Mouse (Mus musculus): Measurements from ENCODE around the gene Aspscr1.

DNA sequence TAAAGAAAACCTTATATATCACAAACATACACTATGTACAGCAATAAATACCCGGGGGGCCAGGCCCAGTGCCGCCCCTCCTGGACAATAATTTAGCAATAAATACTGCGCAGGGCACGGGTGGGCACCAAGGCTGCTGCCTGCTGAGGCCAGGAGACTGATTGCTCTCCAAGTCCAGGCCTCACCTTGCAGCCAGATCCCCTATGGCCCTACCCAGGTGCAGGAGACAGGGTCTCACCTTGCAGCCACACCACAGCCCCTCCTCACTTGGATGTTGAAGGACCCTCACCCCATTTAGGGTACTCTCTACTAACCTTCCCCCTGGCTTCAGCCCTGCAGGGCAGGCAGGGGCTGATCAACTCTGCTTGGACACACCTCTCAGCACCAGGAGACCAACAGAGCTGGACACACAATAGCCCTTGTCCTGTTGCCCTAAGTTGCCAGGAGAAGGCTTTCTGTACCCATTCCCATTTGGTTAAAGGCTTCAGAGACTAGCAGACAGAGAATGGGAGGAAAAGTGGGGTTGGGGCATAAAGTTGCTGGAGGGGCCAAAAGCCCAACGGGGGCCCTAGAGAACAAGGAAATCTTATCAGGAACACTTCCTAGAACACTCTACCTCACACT lies 47.5 kb upstream of the Aspscr1 start, which contains the start of gene Sirt7:
- no peak for TF ChIP-seq POLR2A (IDR thresholded peaks at IDR 0.05; ENCODE audit: borderline replicate concordance, extremely low read depth, low read depth, low read length)
- TF ChIP-seq CTCF (IDR thresholded peaks at IDR 0.05; ENCODE audit: insufficient read depth, low read length): no peak
